Mouse (Mus musculus) B cell, adult 62 days (primary cell): ENCODE data around the gene Krt24. TPM values are rescaled to one million over a fixed set of nuclear protein-coding genes. Genes with fewer than 3 reads are reported as not detected.

Source experiments
- total RNA-seq: library from RNA; stranded (reverse); gene quantifications from 4 replicates; pipeline ENCODE4 v1.2.4, GENCODE M21; 2023

The Krt24 gene
- not detected in 4 replicates for total RNA-seq

GRCm38 (mm10) chr11:99284833-99285312 lies at the start of gene Krt24:
Gene Krt24, minus strand, starts transcription at chr11:99285262.

GRCm38 (mm10) chr11:99322851-99323250 lies 37.8 kb upstream of the Krt24 start, which contains the start of gene Krt25:
Gene Krt25, minus strand, starts transcription at chr11:99322951.

GRCm38 (mm10) chr11:99243820-99244374 lies 41.2 kb downstream of the Krt24 start, which contains the start of gene Krt222:
Gene Krt222, minus strand, starts transcription at chr11:99244085.

GRCm38 (mm10) chr11:99230261-99231048 lies 54.6 kb downstream of the Krt24 start, which contains the start of gene Smarce1:
Gene Smarce1, minus strand, starts transcription at chr11:99231017.

Other genes starting within 250 kb of the Krt24 start
- gene Igfbp4, start 244.0 kb downstream of the Krt24 start, total RNA-seq: 0.57 to 1.8 TPM (median 0.71 TPM) in 4 replicates
- not detected in 4 replicates for gene Tns4, start 196.0 kb downstream of the Krt24 start, total RNA-seq
- gene Ccr7, start 130.2 kb downstream of the Krt24 start, total RNA-seq: 903 to 950 TPM (median 930 TPM) in 4 replicates
- 150 to 170 TPM (median 165 TPM) in 4 replicates for gene Smarce1, start 54.2 kb downstream of the Krt24 start, total RNA-seq
- 0.60 to 2.4 TPM (median 1.8 TPM) in 4 replicates for gene Krt222, start 41.2 kb downstream of the Krt24 start, total RNA-seq
- not detected in 4 replicates for gene Krt25, start 37.7 kb upstream of the Krt24 start, total RNA-seq
- not detected in 4 replicates for gene Krt26, start 52.7 kb upstream of the Krt24 start, total RNA-seq
- not detected in 4 replicates for gene Krt27, start 65.8 kb upstream of the Krt24 start, total RNA-seq
- gene Krt28, start 89.6 kb upstream of the Krt24 start, total RNA-seq: not detected in 4 replicates
- 2.1 to 3.6 TPM (median 2.4 TPM) in 4 replicates for gene Krt10, start 104.1 kb upstream of the Krt24 start, total RNA-seq
- gene Krt12, start 137.0 kb upstream of the Krt24 start, total RNA-seq: not detected in 4 replicates
- not detected in 4 replicates for gene Krt20, start 152.9 kb upstream of the Krt24 start, total RNA-seq
- not detected in 4 replicates for gene Krt23, start 207.9 kb upstream of the Krt24 start, total RNA-seq
- not detected in 4 replicates for gene Krt39, start 236.1 kb upstream of the Krt24 start, total RNA-seq